Mouse (Mus musculus) gastrocnemius, postnatal 25 days (tissue): ENCODE measurements around the gene 1700025G04Rik. TPM values are rescaled to one million over a fixed set of nuclear protein-coding genes. Genes with fewer than 3 reads are reported as not detected.

Experiments
- DNase-seq: peaks from one replicate; pipeline ENCODE4 v3.0.0; 2022
- total RNA-seq, 2 experiments: library from RNA; stranded (reverse); gene quantifications; 1 replicate in 1 of 2; 2 replicates in 1 of 2; pipeline ENCODE4 v1.2.3; 2021

The 1700025G04Rik gene
- total RNA-seq, 2 experiments from 2014 or later = 61.5 to 64.0 TPM

GRCm38 (mm10) chr1:152076222-152076845 lies 13.6 kb downstream of the 1700025G04Rik start:
- DNase-seq = no peak

- no peak for DNase-seq
Observed at GRCm38 (mm10) chr1:152075725-152076124, 14.2 kb downstream of the 1700025G04Rik start.

GRCm38 (mm10) chr1:152070441-152070840 lies 19.5 kb downstream of the 1700025G04Rik start:
- no peak for DNase-seq

- no peak for DNase-seq
Observed at GRCm38 (mm10) chr1:152069745-152070144, 20.2 kb downstream of the 1700025G04Rik start.

GRCm38 (mm10) chr1:152067919-152068318 lies 22.0 kb downstream of the 1700025G04Rik start:
- DNase-seq = no peak

GRCm38 (mm10) chr1:152065527-152065926 lies 24.4 kb downstream of the 1700025G04Rik start:
- DNase-seq = no peak

- no peak for DNase-seq
Observed at GRCm38 (mm10) chr1:152063357-152064145, 26.4 kb downstream of the 1700025G04Rik start.

- no peak for DNase-seq
Observed at GRCm38 (mm10) chr1:152061745-152062144, 28.2 kb downstream of the 1700025G04Rik start.

- no peak for DNase-seq
Observed at GRCm38 (mm10) chr1:152060265-152060664, 29.7 kb downstream of the 1700025G04Rik start.

GRCm38 (mm10) chr1:152058776-152059175 lies 31.1 kb downstream of the 1700025G04Rik start:
- no peak for DNase-seq

- no peak for DNase-seq
Observed at GRCm38 (mm10) chr1:152053112-152053511, 36.8 kb downstream of the 1700025G04Rik start.

- DNase-seq = no peak
Observed at GRCm38 (mm10) chr1:152051858-152052257, 38.1 kb downstream of the 1700025G04Rik start.

- DNase-seq = no peak
Observed at GRCm38 (mm10) chr1:152050037-152050436, 39.9 kb downstream of the 1700025G04Rik start.

GRCm38 (mm10) chr1:152048291-152048690 lies 41.6 kb downstream of the 1700025G04Rik start:
- DNase-seq = no peak

- no peak for DNase-seq
Observed at GRCm38 (mm10) chr1:152047416-152047815, 42.5 kb downstream of the 1700025G04Rik start.

- DNase-seq = no peak
Observed at GRCm38 (mm10) chr1:152043453-152043852, 46.5 kb downstream of the 1700025G04Rik start.

- DNase-seq = no peak
Observed at GRCm38 (mm10) chr1:152042409-152042808, 47.5 kb downstream of the 1700025G04Rik start.

GRCm38 (mm10) chr1:152041005-152041404 lies 48.9 kb downstream of the 1700025G04Rik start:
- DNase-seq = no peak

GRCm38 (mm10) chr1:152040053-152040452 lies 49.9 kb downstream of the 1700025G04Rik start:
- DNase-seq = no peak

GRCm38 (mm10) chr1:152039588-152039987 lies 50.3 kb downstream of the 1700025G04Rik start:
- DNase-seq = no peak

GRCm38 (mm10) chr1:152038086-152038485 lies 51.8 kb downstream of the 1700025G04Rik start:
- DNase-seq = no peak

- no peak for DNase-seq
Observed at GRCm38 (mm10) chr1:152037589-152037988, 52.3 kb downstream of the 1700025G04Rik start.

- no peak for DNase-seq
Observed at GRCm38 (mm10) chr1:152034766-152035165, 55.2 kb downstream of the 1700025G04Rik start.

GRCm38 (mm10) chr1:152033731-152034130 lies 56.2 kb downstream of the 1700025G04Rik start:
- no peak for DNase-seq
